Mouse (Mus musculus): ENCODE measurements at regions not wholly inside any gene's neighbourhood (a gene's known extent, or its start where the extent isn't known, plus 50 kb on each side); places are given as distances from the start of the nearest gene placed in this dataset.

GRCm38 (mm10) chr17:50378141-50378727 is 84.8 kb upstream of the Dazl start:
- TF ChIP-seq CTCF (IDR thresholded peaks at IDR 0.05; ENCODE audit: borderline replicate concordance, extremely low read depth, insufficient read depth, insufficient read length) = no peak
- no peak for TF ChIP-seq POLR2A (IDR thresholded peaks at IDR 0.05; ENCODE audit: borderline replicate concordance, extremely low read depth, insufficient read depth, insufficient read length, poor library complexity, severe bottlenecking)

Data from brain, embryonic 14.5 days (tissue).